Mouse (Mus musculus) mesoderm, embryonic 11.5 days (tissue): ENCODE measurements around the gene Tln2.

Experiments
- DNase-seq: peaks from one replicate; pipeline ENCODE4 v3.0.0-alpha.2; 2012; ENCODE audit warnings: low read depth, low spot score

The Tln2 gene

GRCm38 (mm10) chr9:67213275-67213674 is 346.2 kb downstream of the Tln2 start:
- DNase-seq, result peak; percentile 70

- DNase-seq, result no peak
Observed at GRCm38 (mm10) chr9:67211220-67211619, 348.3 kb downstream of the Tln2 start.

- DNase-seq, result no peak
Observed at GRCm38 (mm10) chr9:67209451-67209850, 350.1 kb downstream of the Tln2 start.

GRCm38 (mm10) chr9:67208420-67208819 is 351.1 kb downstream of the Tln2 start:
- DNase-seq, result peak; percentile 76

- no peak for DNase-seq
Observed at GRCm38 (mm10) chr9:67205175-67205574, 354.3 kb downstream of the Tln2 start.

GRCm38 (mm10) chr9:67196609-67197008 is 362.9 kb downstream of the Tln2 start:
- no peak for DNase-seq

GRCm38 (mm10) chr9:67195306-67195705 is 364.2 kb downstream of the Tln2 start:
- no peak for DNase-seq

GRCm38 (mm10) chr9:67191488-67192331 is 367.8 kb downstream of the Tln2 start:
- DNase-seq, result no peak

GRCm38 (mm10) chr9:67187686-67188085 is 371.8 kb downstream of the Tln2 start:
- no peak for DNase-seq

- DNase-seq, result no peak
Observed at GRCm38 (mm10) chr9:67187182-67187581, 372.3 kb downstream of the Tln2 start.

GRCm38 (mm10) chr9:67184556-67184955 is 374.9 kb downstream of the Tln2 start:
- DNase-seq, result no peak

GRCm38 (mm10) chr9:67183520-67183919 is 376.0 kb downstream of the Tln2 start:
- DNase-seq, result no peak

GRCm38 (mm10) chr9:67182006-67182405 is 377.5 kb downstream of the Tln2 start:
- peak; percentile 82 for DNase-seq

GRCm38 (mm10) chr9:67178709-67179108 is 380.8 kb downstream of the Tln2 start:
- DNase-seq, result no peak

GRCm38 (mm10) chr9:67178203-67178602 is 381.3 kb downstream of the Tln2 start:
- no peak for DNase-seq

GRCm38 (mm10) chr9:67176073-67176472 is 383.4 kb downstream of the Tln2 start:
- DNase-seq, result no peak

GRCm38 (mm10) chr9:67173816-67174215 is 385.7 kb downstream of the Tln2 start:
- DNase-seq, result no peak

GRCm38 (mm10) chr9:67173154-67173553 is 386.3 kb downstream of the Tln2 start:
- no peak for DNase-seq

GRCm38 (mm10) chr9:67171409-67171808 is 388.1 kb downstream of the Tln2 start:
- no peak for DNase-seq

- DNase-seq, result no peak
Observed at GRCm38 (mm10) chr9:67170759-67171158, 388.7 kb downstream of the Tln2 start.

- DNase-seq, result no peak
Observed at GRCm38 (mm10) chr9:67170047-67170446, 389.5 kb downstream of the Tln2 start.
